Mouse (Mus musculus) CH12.LX (cell line): ENCODE data around the gene Zfyve26. TPM values are rescaled to one million over a fixed set of nuclear protein-coding genes. Genes with fewer than 3 reads are reported as not detected.
A peak's percentile ranks its signal among the peaks of the same experiment; 100 is the strongest.

Source experiments
- DNase-seq: peaks from one replicate; pipeline ENCODE4 v3.0.0-alpha.2; 2013; ENCODE audit errors: extremely low read depth
- H3K27ac ChIP-seq: 2 replicates; pipeline ENCODE4 v1.5.1; 2012; ENCODE audit warnings: low read depth, mild to moderate bottlenecking, control low read depth, moderate library complexity; ENCODE audit not compliant: insufficient read depth
- H3K27me3 ChIP-seq: replicated peaks from 2 replicates; pipeline ENCODE3; 2012; ENCODE audit warnings: inconsistent platforms
- H3K36me3 ChIP-seq, 2 experiments: replicated peaks in 1 of 2; 2 replicates each; pipeline versions ENCODE3 to v1.6.1; 2012; ENCODE audit warnings: inconsistent platforms in 1 of 2, low read length in 1 of 2, mild to moderate bottlenecking in 1 of 2, mixed read lengths in 1 of 2, moderate library complexity in 1 of 2; ENCODE audit not compliant: control insufficient read depth in 1 of 2, insufficient read depth in 1 of 2
- H3K4me1 ChIP-seq, 2 experiments: 2 replicates each; pipeline ENCODE4 v1.6.1; 2012; ENCODE audit warnings: inconsistent platforms in 1 of 2, moderate library complexity in 1 of 2; ENCODE audit not compliant: insufficient read depth in 2 of 2, control insufficient read depth in 1 of 2
- H3K4me2 ChIP-seq: 2 replicates; pipeline ENCODE4 v1.6.1; 2012; ENCODE audit warnings: low read depth, mild to moderate bottlenecking, control low read depth; ENCODE audit not compliant: poor library complexity, insufficient read depth, severe bottlenecking
- H3K4me3 ChIP-seq, 3 experiments: fragments of 150-350 bp in 1 of 3; sonication (generic) in 1 of 3; replicated peaks in 1 of 3; 2 replicates each; pipeline versions ENCODE3 to v1.5.1; 2011 to 2012; ENCODE audit warnings: low read depth in 2 of 3, low read length in 2 of 3, mild to moderate bottlenecking in 2 of 3, moderate library complexity in 2 of 3, control low read depth in 1 of 3, improper control_type of control experiment in 1 of 3, inconsistent platforms in 1 of 3, mixed read lengths in 1 of 3; ENCODE audit not compliant: poor library complexity in 1 of 3
- H3K79me2 ChIP-seq: replicated peaks from 2 replicates; pipeline ENCODE4 v1.6.1; 2012; ENCODE audit warnings: mild to moderate bottlenecking, moderate library complexity; ENCODE audit not compliant: control insufficient read depth, poor library complexity, insufficient read depth, severe bottlenecking; ENCODE audit errors: extremely low read depth
- H3K9ac ChIP-seq: 2 replicates; pipeline ENCODE4 v1.6.1; 2012; ENCODE audit warnings: low read depth, mild to moderate bottlenecking, control low read depth, moderate library complexity; ENCODE audit not compliant: insufficient read depth
- H3K9me3 ChIP-seq: replicated peaks from 2 replicates; pipeline ENCODE3; 2012; ENCODE audit warnings: low read length, inconsistent platforms, mixed read lengths
- BHLHE40 ChIP-seq: IDR thresholded peaks from 2 replicates; pipeline ENCODE4 v1.6.1; 2011; ENCODE audit warnings: mild to moderate bottlenecking, low read depth, low read length, improper control_type of control experiment
- CHD1 ChIP-seq: IDR thresholded peaks from 2 replicates; pipeline ENCODE4 v1.6.1; 2012; ENCODE audit warnings: low read depth, low read length, improper control_type of control experiment, inconsistent platforms
- CHD2 ChIP-seq: IDR thresholded peaks from 2 replicates; pipeline ENCODE4 v1.6.1; 2011; ENCODE audit warnings: low read length, improper control_type of control experiment
- CTCF ChIP-seq, 2 experiments: IDR thresholded peaks in 1 of 2; conservative IDR thresholded peaks in 1 of 2; 2 replicates each; pipeline ENCODE4 v1.5.1; 2011 to 2012; ENCODE audit warnings: low read depth in 2 of 2, low read length in 2 of 2, improper control_type of control experiment in 1 of 2, inconsistent platforms in 1 of 2, mild to moderate bottlenecking in 1 of 2, moderate library complexity in 1 of 2
- E2F4 ChIP-seq: IDR thresholded peaks from 2 replicates; pipeline ENCODE4 v1.6.1; 2011; ENCODE audit warnings: low read depth, low read length, improper control_type of control experiment; ENCODE audit not compliant: insufficient replicate concordance
- ELF1 ChIP-seq: IDR thresholded peaks from 2 replicates; pipeline ENCODE4 v1.6.1; 2014; ENCODE audit warnings: low read depth, mild to moderate bottlenecking, inconsistent platforms, low read length, improper control_type of control experiment
- EP300 ChIP-seq: IDR thresholded peaks from 2 replicates; pipeline ENCODE4 v1.6.1; 2011; ENCODE audit warnings: low read length, improper control_type of control experiment
- ETS1 ChIP-seq: conservative IDR thresholded peaks from 2 replicates; pipeline ENCODE4 v1.6.1; 2012; ENCODE audit warnings: low read depth, mild to moderate bottlenecking, inconsistent platforms, low read length, improper control_type of control experiment, moderate library complexity
- GABPA ChIP-seq: IDR thresholded peaks from 2 replicates; pipeline ENCODE4 v1.6.1; 2012; ENCODE audit warnings: low read depth, low read length, improper control_type of control experiment, inconsistent platforms; ENCODE audit not compliant: insufficient replicate concordance
- HCFC1 ChIP-seq: IDR thresholded peaks from 2 replicates; pipeline ENCODE4 v1.6.1; 2012; ENCODE audit warnings: low read depth, mild to moderate bottlenecking, inconsistent platforms, low read length, improper control_type of control experiment
- IRF4 ChIP-seq: IDR thresholded peaks from 2 replicates; pipeline ENCODE4 v1.6.1; 2014; ENCODE audit warnings: low read depth, mild to moderate bottlenecking, inconsistent platforms, low read length, improper control_type of control experiment
- JUN ChIP-seq: IDR thresholded peaks from 2 replicates; pipeline ENCODE4 v1.6.1; 2011; ENCODE audit warnings: low read depth, mild to moderate bottlenecking, low read length, improper control_type of control experiment, moderate library complexity; ENCODE audit not compliant: insufficient read depth
- JUND ChIP-seq: conservative IDR thresholded peaks from 2 replicates; pipeline ENCODE4 v1.6.1; 2011; ENCODE audit warnings: low read depth, low read length, improper control_type of control experiment
- KAT2A ChIP-seq: IDR thresholded peaks from 2 replicates; pipeline ENCODE4 v1.6.1; 2012; ENCODE audit warnings: low read length, improper control_type of control experiment, inconsistent platforms; ENCODE audit not compliant: insufficient replicate concordance
- MAFK ChIP-seq: IDR thresholded peaks from 2 replicates; pipeline ENCODE4 v1.6.1; 2011; ENCODE audit warnings: low read length, improper control_type of control experiment; ENCODE audit not compliant: insufficient replicate concordance
- MAX ChIP-seq: IDR thresholded peaks from 2 replicates; pipeline ENCODE4 v1.6.1; 2011; ENCODE audit warnings: low read length, improper control_type of control experiment
- MAZ ChIP-seq: IDR thresholded peaks from 2 replicates; pipeline ENCODE4 v1.6.1; 2012; ENCODE audit warnings: low read depth, mild to moderate bottlenecking, inconsistent platforms, low read length, improper control_type of control experiment, moderate library complexity
- MEF2A ChIP-seq: IDR thresholded peaks from 2 replicates; pipeline ENCODE4 v1.6.1; 2014; ENCODE audit warnings: low read depth, mild to moderate bottlenecking, inconsistent platforms, low read length, improper control_type of control experiment, borderline replicate concordance
- MXI1 ChIP-seq: IDR thresholded peaks from 2 replicates; pipeline ENCODE4 v1.6.1; 2011; ENCODE audit warnings: mild to moderate bottlenecking, low read depth, low read length, improper control_type of control experiment
- MYC ChIP-seq: IDR thresholded peaks from 2 replicates; pipeline ENCODE4 v1.6.1; 2011; ENCODE audit warnings: low read depth, mild to moderate bottlenecking, improper control_type of control experiment, low read length
- NELFE ChIP-seq: IDR thresholded peaks from 2 replicates; pipeline ENCODE4 v1.6.1; 2011; ENCODE audit warnings: low read depth, low read length, improper control_type of control experiment
- NRF1 ChIP-seq: IDR thresholded peaks from 2 replicates; pipeline ENCODE4 v1.6.1; 2014; ENCODE audit warnings: low read depth, mild to moderate bottlenecking, inconsistent platforms, low read length, improper control_type of control experiment, moderate library complexity
- PAX5 ChIP-seq: IDR thresholded peaks from 2 replicates; pipeline ENCODE4 v1.6.1; 2012; ENCODE audit warnings: low read length, inconsistent platforms, mixed read lengths
- POLR2A ChIP-seq: IDR thresholded peaks from 2 replicates; pipeline ENCODE4 v1.6.1; 2011; ENCODE audit warnings: low read depth, mild to moderate bottlenecking, improper control_type of control experiment, low read length
- POLR2AphosphoS2 ChIP-seq: IDR thresholded peaks from 2 replicates; pipeline ENCODE4 v1.6.1; 2011; ENCODE audit warnings: low read depth, low read length, improper control_type of control experiment
- RAD21 ChIP-seq: IDR thresholded peaks from 2 replicates; pipeline ENCODE4 v1.6.1; 2011; ENCODE audit warnings: low read depth, mild to moderate bottlenecking, low read length, improper control_type of control experiment, moderate library complexity
- RCOR1 ChIP-seq: conservative IDR thresholded peaks from 2 replicates; pipeline ENCODE4 v1.6.1; 2012; ENCODE audit warnings: low read depth, mild to moderate bottlenecking, inconsistent platforms, low read length, improper control_type of control experiment
- SIN3A ChIP-seq: IDR thresholded peaks from 2 replicates; pipeline ENCODE4 v1.6.1; 2012; ENCODE audit warnings: low read length, improper control_type of control experiment, inconsistent platforms
- SMC3 ChIP-seq: IDR thresholded peaks from 2 replicates; pipeline ENCODE4 v1.6.1; 2011; ENCODE audit warnings: low read depth, low read length, improper control_type of control experiment
- TBP ChIP-seq: conservative IDR thresholded peaks from 2 replicates; pipeline ENCODE4 v1.6.1; 2011; ENCODE audit warnings: low read depth, low read length, improper control_type of control experiment
- TCF12 ChIP-seq: IDR thresholded peaks from 2 replicates; pipeline ENCODE4 v1.6.1; 2014; ENCODE audit warnings: low read depth, mild to moderate bottlenecking, inconsistent platforms, low read length, improper control_type of control experiment
- UBTF ChIP-seq: IDR thresholded peaks from 2 replicates; pipeline ENCODE4 v1.6.1; 2012; ENCODE audit warnings: low read depth, mild to moderate bottlenecking, inconsistent platforms, low read length, improper control_type of control experiment, moderate library complexity
- USF1 ChIP-seq: IDR thresholded peaks from 2 replicates; pipeline ENCODE4 v1.6.1; 2014; ENCODE audit warnings: low read depth, mild to moderate bottlenecking, inconsistent platforms, low read length, improper control_type of control experiment
- USF2 ChIP-seq: conservative IDR thresholded peaks from 2 replicates; pipeline ENCODE4 v1.6.1; 2011; ENCODE audit warnings: low read depth, low read length, improper control_type of control experiment
- ZC3H11A ChIP-seq: IDR thresholded peaks from 2 replicates; pipeline ENCODE4 v1.6.1; 2012; ENCODE audit warnings: low read depth, mild to moderate bottlenecking, inconsistent platforms, low read length, improper control_type of control experiment
- ZKSCAN1 ChIP-seq: IDR thresholded peaks from 2 replicates; pipeline ENCODE4 v1.6.1; 2012; ENCODE audit warnings: low read depth, inconsistent platforms, low read length, improper control_type of control experiment, borderline replicate concordance
- ZMIZ1 ChIP-seq: IDR thresholded peaks from 2 replicates; pipeline ENCODE4 v1.6.1; 2012; ENCODE audit warnings: low read depth, mild to moderate bottlenecking, inconsistent platforms, low read length, improper control_type of control experiment
- ZNF384 ChIP-seq: IDR thresholded peaks from 2 replicates; pipeline ENCODE4 v1.6.1; 2012; ENCODE audit warnings: low read depth, low read length, improper control_type of control experiment, inconsistent platforms
- dilution Hi-C: fragments of 300-500 bp; cut with MboI; formaldehyde crosslinking; loops from 2 replicates; pipeline ENCODE4 v1.14.3; 2020; ENCODE audit warnings: low sequenced_read_pairs; ENCODE audit not compliant: extremely low pct_unique_long_range_greater_than_20kb, extremely low pct_ligation_motif_present
- in situ Hi-C: fragments of 300-500 bp; cut with MboI; formaldehyde crosslinking; loops from 3 replicates; pipeline ENCODE4 v1.14.3; 2019; ENCODE audit warnings: low sequenced_read_pairs, low pct_ligation_motif_present, low pct_unique_long_range_greater_than_20kb, mixed read lengths
- polyA plus RNA-seq: library from polyadenylated mRNA; unstranded; fragments of >175 nt; gene quantifications from 2 replicates; pipeline ENCODE4 v1.2.1, GENCODE M21; 2012; ENCODE audit warnings: low read depth; ENCODE audit not compliant: insufficient read length
- total RNA-seq, 2 experiments: library from RNA; depleted of rRNA; stranded (reverse); fragments of 300-350 nt in 1 of 2; fragments of >200 nt in 1 of 2; gene quantifications; 2 replicates each; pipeline ENCODE4 v1.2.3; 2012 to 2014

Zfyve26 gene
- total and polyA plus RNA-seq, 3 experiments = 10.4 to 24.8 (median 16.1) TPM

GRCm38 (mm10) chr12:79208703-79209464 is 87.2 kb downstream of the Zfyve26 start, which contains the start of gene Rdh12:
TSS of gene Rdh12 (plus strand) at chr12:79208914.
- DNase-seq = peak; percentile 48
- TF ChIP-seq NRF1 = peak; percentile 32; the same call in 1 of the 2 replicates
- peak; percentile 58; the same call in 1 of the 2 replicates for TF ChIP-seq MAZ
- no peak for TF ChIP-seq MEF2A
- no peak for TF ChIP-seq POLR2AphosphoS2
- no peak for TF ChIP-seq JUND
- 0 out of 2 replicates have a peak, but pooled peaks have one; percentile 22 for TF ChIP-seq MYC
- TF ChIP-seq TBP = peak; percentile 42; the same call in 1 of the 2 replicates
- no peak for TF ChIP-seq RAD21
- no peak for TF ChIP-seq ZC3H11A
- TF ChIP-seq CTCF (conservative IDR thresholded peaks at IDR 0.05 in 1 of 2, IDR thresholded peaks at IDR 0.05 in 1 of 2; ENCODE audit: low read depth in 2 of 2, low read length in 2 of 2) = no peak
- TF ChIP-seq SMC3 = no peak
- peak; percentile 47 for TF ChIP-seq EP300
- peak; percentile 29 for TF ChIP-seq POLR2A
- TF ChIP-seq ZNF384 = no peak
- no peak for TF ChIP-seq ETS1
- TF ChIP-seq ELF1 = peak; percentile 45; the same call in 1 of the 2 replicates
- TF ChIP-seq ZKSCAN1 = no peak
- peak; percentile 47; the same call in 1 of the 2 replicates for TF ChIP-seq MAX
- peak; percentile 91 for TF ChIP-seq SIN3A
- no peak; the same call in 1 of the 2 replicates for TF ChIP-seq GABPA
- no peak for TF ChIP-seq UBTF
- peak; percentile 43; the same call in 1 of the 2 replicates for TF ChIP-seq CHD2
- no peak for TF ChIP-seq JUN
- TF ChIP-seq MXI1 = 0 out of 2 replicates have a peak, but pooled peaks have one; percentile 35
- no peak for TF ChIP-seq USF2
- peak; percentile 96 for TF ChIP-seq HCFC1
- no peak for TF ChIP-seq BHLHE40
- TF ChIP-seq TCF12 = 0 out of 2 replicates have a peak, but pooled peaks have one; percentile 44
- TF ChIP-seq IRF4 = no peak
- peak; percentile 75; the same call in 1 of the 2 replicates for TF ChIP-seq KAT2A
- TF ChIP-seq RCOR1 = no peak
- 0 out of 2 replicates have a peak, but pooled peaks have one; percentile 58 for TF ChIP-seq ZMIZ1
- TF ChIP-seq E2F4 = no peak
- no peak for TF ChIP-seq USF1
- no peak for TF ChIP-seq PAX5
- TF ChIP-seq NELFE = peak; percentile 30; the same call in 1 of the 2 replicates
- TF ChIP-seq CHD1 = no peak
- no peak for TF ChIP-seq MAFK
- in situ Hi-C loops (no loop called here), dilution Hi-C loops (no loop called here)
- Histone ChIP-seq H3K4me1 (peaks cover 7 to 31% of the 10 kb centered on the region in 2 experiments), H3K9me3 (no peaks in the 10 kb centered on the region), H3K4me3 (peak within 1 kb of the TSS; percentile 48 to 66 (median 64)), H3K27ac (no peak within 1 kb of the TSS), H3K9ac (peak within 1 kb of the TSS; percentile 80), H3K79me2 (no peaks in the 10 kb centered on the region), H3K36me3 (peaks cover 4 to 22% of the 10 kb centered on the region in 2 experiments), H3K27me3 (no peaks in the 10 kb centered on the region), H3K4me2 (peak within 1 kb of the TSS; percentile 31)
